Mouse (Mus musculus) stomach, postnatal 0 days (tissue): ENCODE measurements at regions not wholly inside any gene's neighbourhood (a gene's known extent, or its start where the extent isn't known, plus 50 kb on each side); places are given as distances from the start of the nearest gene placed in this dataset.

Source experiments
- ATAC-seq: fragments of 200-750 bp; cut with Nextera tagmentation; 2 replicates; pipeline ENCODE4 v1.8.0; 2017; ENCODE audit not compliant: low FRiP score, low TSS enrichment
- DNase-seq: peaks from one replicate; pipeline ENCODE4 v3.0.0-alpha.2; 2016; ENCODE audit warnings: low spot score
- H3K27ac ChIP-seq: fragments of 300-500 bp; sonication (generic); replicated peaks from 2 replicates; pipeline ENCODE4 v1.5.1; 2014; ENCODE audit warnings: mild to moderate bottlenecking, control low read depth
- H3K27me3 ChIP-seq: fragments of 300-500 bp; sonication (generic); 2 replicates; pipeline ENCODE4 v1.6.1; 2014; ENCODE audit warnings: low read length; ENCODE audit not compliant: control insufficient read depth, insufficient read depth
- H3K36me3 ChIP-seq: fragments of 300-500 bp; sonication (generic); 2 replicates; pipeline ENCODE4 v1.6.1; 2014; ENCODE audit warnings: low read length, mixed read lengths; ENCODE audit not compliant: control insufficient read depth, insufficient read depth
- H3K4me1 ChIP-seq: fragments of 300-500 bp; sonication (generic); replicated peaks from 2 replicates; pipeline ENCODE4 v1.6.1; 2014; ENCODE audit warnings: antibody characterized with exemption; ENCODE audit not compliant: control insufficient read depth, insufficient read depth
- H3K4me2 ChIP-seq: fragments of 300-500 bp; sonication (generic); replicated peaks from 2 replicates; pipeline ENCODE4 v1.6.1; 2014; ENCODE audit warnings: low read depth, mild to moderate bottlenecking, control low read depth, moderate library complexity
- H3K4me3 ChIP-seq: fragments of 300-500 bp; sonication (generic); 2 replicates; pipeline ENCODE4 v1.5.1; 2014; ENCODE audit warnings: low read depth, low read length, control low read depth
- H3K9ac ChIP-seq: fragments of 300-500 bp; sonication (generic); 2 replicates; pipeline ENCODE4 v1.6.1; 2014; ENCODE audit warnings: mild to moderate bottlenecking, low read length, control low read depth, mixed read lengths
- H3K9me3 ChIP-seq: fragments of 300-500 bp; sonication (generic); 2 replicates; pipeline ENCODE4 v1.6.1; 2016; ENCODE audit warnings: low read length; ENCODE audit not compliant: control insufficient read depth
- CTCF ChIP-seq: IDR thresholded peaks from 2 replicates; pipeline ENCODE4 v1.5.1; 2016; ENCODE audit warnings: antibody characterized with exemption, low read depth, mild to moderate bottlenecking, moderate library complexity
- EP300 ChIP-seq: optimal IDR thresholded peaks from 2 replicates; pipeline ENCODE3; 2016; ENCODE audit warnings: antibody characterized with exemption
- WGBS: fragments of 180-500 bp; shearing (Covaris S2); extraction: QIAGEN DNeasy Blood & Tissue Kit; methylation state at CpG from one replicate; pipeline ENCODE4 v1.1.7; 2014; 5-methylcytosine and 5-hydroxymethylcytosine counted together

DNA sequence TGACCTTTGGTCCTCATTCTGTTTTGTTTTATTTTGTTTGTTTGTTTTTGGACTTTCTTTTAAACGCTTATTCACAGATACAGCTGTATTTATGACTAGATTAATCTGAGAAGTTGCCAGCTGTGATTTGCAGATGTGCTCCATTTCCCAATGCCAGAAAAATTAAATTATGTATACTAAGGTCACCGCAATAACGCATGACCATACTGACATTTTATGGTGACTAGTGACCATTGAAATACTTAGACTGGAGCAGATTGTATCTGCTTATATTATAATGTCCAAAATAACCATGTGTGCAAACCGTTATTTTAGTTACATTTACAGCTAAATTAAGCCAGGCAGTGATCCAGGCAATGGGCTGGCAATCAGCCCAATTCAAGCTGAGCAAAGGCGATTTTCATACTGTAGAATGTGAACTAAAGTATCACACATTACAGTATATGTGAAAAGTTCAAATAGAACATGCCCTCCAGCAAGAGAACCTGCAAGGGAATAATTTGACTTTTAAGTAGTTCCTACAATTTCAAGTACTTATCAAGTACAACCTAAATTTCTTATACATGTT, 1401.0 kb upstream of the Gm7489 start:
- 50% methylated on average over 5 of the region's 5 CpGs for WGBS
- DNase-seq: no peak

DNA sequence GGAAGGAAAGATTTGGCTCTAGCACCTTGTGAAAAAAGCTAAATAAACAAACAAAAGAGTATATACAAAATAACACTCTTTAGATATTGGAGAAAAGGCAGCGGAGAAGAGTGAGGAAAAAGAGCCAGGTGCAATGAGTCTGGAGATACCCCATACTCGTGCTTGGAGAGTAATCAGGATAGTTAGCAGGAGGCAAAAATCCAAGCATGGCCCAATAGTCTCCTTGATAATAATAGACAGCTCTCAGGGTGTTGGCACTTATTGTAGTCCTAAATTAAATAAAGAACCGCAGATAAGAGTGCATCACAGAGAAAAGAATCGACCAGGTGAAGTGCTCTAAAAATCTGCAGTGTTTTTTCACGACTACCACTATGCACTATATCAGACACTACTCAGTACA, 1400.4 kb upstream of the Gm7489 start:
- no peaks in the 10 kb centered on the region for H3K9me3 ChIP-seq
- no peak overlapping the region for H3K9ac ChIP-seq
- no peak overlapping the region for H3K4me2 ChIP-seq
- TF ChIP-seq EP300 (no peak), CTCF (no peak)
- H3K27me3 ChIP-seq: no peaks in the 10 kb centered on the region
- DNase-seq (no peak), ATAC-seq (no peak)
- no peaks in the 10 kb centered on the region for H3K4me1 ChIP-seq
- H3K4me3 ChIP-seq: no peak overlapping the region
- 64% methylated on average over 5 of the region's 5 CpGs for WGBS
- H3K36me3 ChIP-seq: no peaks in the 10 kb centered on the region
- no peak overlapping the region for H3K27ac ChIP-seq

More for the DNA sequence above, 1401.0 kb upstream of the Gm7489 start:
- Histone ChIP-seq H3K4me2 (no peak overlapping the region), H3K27me3 (no peaks in the 10 kb centered on the region), H3K9me3 (no peaks in the 10 kb centered on the region), H3K9ac (no peak overlapping the region), H3K27ac (no peak overlapping the region), H3K4me3 (no peak overlapping the region), H3K4me1 (no peaks in the 10 kb centered on the region), H3K36me3 (no peaks in the 10 kb centered on the region)
- TF ChIP-seq CTCF (no peak), EP300 (no peak)
- ATAC-seq: no peak

DNA sequence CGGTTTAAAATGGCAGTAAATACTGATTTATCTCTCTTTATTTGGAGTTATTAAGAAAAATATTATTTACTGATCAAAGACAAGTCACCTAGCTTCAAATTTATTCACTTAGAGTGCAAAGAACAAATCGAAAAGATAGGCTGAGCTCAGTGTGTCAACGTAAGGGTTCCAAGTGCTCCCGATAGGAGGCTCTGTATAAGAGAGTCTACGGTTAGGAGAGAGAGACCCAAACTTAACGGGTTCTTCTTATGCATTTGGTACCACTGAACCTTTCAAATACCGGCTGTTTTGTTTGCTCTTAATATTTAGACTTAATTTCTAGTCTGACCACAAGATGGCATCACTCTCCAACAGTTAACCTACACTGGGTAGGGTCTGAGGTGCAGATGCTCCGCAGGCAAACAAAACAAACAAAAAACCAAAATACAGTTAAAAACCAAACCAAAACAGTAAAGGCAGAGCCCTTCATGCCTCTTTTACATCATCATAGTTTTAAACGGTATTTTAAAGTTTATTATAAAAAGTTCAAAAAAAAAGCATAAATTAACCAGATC, 1379.4 kb upstream of the Gm7489 start:
- Histone ChIP-seq H3K4me2 (no peak overlapping the region), H3K36me3 (no peaks in the 10 kb centered on the region), H3K4me1 (no peaks in the 10 kb centered on the region), H3K27ac (no peak overlapping the region), H3K27me3 (no peaks in the 10 kb centered on the region), H3K9ac (no peak overlapping the region), H3K4me3 (no peak overlapping the region), H3K9me3 (no peaks in the 10 kb centered on the region)
- ATAC-seq: no peak
- TF ChIP-seq CTCF (peak; percentile 78), EP300 (no peak)
- WGBS: 28% methylated on average over 9 of the region's 9 CpGs
- DNase-seq: no peak

DNA sequence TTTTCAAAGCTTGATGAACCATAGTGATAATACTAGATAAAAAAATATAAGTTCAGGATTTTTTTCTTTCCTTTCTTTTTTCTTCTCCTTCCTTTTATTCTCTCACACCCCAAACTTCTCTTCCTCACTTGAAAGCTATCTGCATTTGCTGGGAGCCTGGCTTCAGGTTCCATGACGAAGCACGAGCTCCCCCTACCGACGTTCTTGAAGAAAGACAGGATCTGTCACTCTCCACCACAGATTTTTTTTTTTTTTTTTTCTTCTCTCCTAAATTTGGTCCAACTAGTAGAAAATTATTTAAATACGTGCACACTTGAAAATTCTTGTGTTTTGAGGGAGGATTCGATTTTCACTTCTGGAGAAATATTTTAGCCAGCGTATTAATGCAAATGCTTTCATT, 1377.8 kb upstream of the Gm7489 start:
- ATAC-seq (no peak), DNase-seq (peak; percentile 48)
- no peak overlapping the region for H3K27ac ChIP-seq
- no peak overlapping the region for H3K4me2 ChIP-seq
- TF ChIP-seq CTCF (peak; percentile 79), EP300 (no peak)
- no peak overlapping the region for H3K9ac ChIP-seq
- H3K4me3 ChIP-seq: no peak overlapping the region
- no peaks in the 10 kb centered on the region for H3K36me3 ChIP-seq
- 7% methylated on average over 7 of the region's 7 CpGs for WGBS
- no peaks in the 10 kb centered on the region for H3K4me1 ChIP-seq
- no peaks in the 10 kb centered on the region for H3K9me3 ChIP-seq
- H3K27me3 ChIP-seq: no peaks in the 10 kb centered on the region

DNA sequence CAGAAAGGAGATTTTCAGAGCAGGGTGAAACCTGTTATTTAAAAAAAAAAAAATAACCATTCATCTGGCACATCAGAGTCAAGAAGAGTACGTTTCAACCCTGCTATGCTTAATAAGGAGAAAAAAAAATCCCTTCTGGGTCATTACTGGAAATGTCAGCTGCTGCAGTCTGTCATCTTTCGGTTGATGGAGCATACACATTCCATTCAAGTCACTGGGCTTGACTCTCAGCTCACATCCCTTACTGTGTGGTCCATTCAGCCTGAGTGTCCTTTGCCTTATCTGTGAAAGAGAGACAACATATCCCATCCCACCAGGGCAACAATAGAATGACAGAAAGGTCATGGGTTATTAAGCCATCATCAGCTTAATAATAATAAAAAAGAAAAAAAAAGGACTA, 1376.1 kb upstream of the Gm7489 start:
- no peaks in the 10 kb centered on the region for H3K36me3 ChIP-seq
- TF ChIP-seq EP300 (no peak), CTCF (no peak)
- no peaks in the 10 kb centered on the region for H3K4me1 ChIP-seq
- no peak overlapping the region for H3K27ac ChIP-seq
- no peaks in the 10 kb centered on the region for H3K9me3 ChIP-seq
- H3K27me3 ChIP-seq: no peaks in the 10 kb centered on the region
- DNase-seq (no peak), ATAC-seq (no peak)
- no peak overlapping the region for H3K9ac ChIP-seq
- H3K4me2 ChIP-seq: no peak overlapping the region
- no peak overlapping the region for H3K4me3 ChIP-seq
- 59% methylated on average over 2 of the region's 2 CpGs for WGBS

DNA sequence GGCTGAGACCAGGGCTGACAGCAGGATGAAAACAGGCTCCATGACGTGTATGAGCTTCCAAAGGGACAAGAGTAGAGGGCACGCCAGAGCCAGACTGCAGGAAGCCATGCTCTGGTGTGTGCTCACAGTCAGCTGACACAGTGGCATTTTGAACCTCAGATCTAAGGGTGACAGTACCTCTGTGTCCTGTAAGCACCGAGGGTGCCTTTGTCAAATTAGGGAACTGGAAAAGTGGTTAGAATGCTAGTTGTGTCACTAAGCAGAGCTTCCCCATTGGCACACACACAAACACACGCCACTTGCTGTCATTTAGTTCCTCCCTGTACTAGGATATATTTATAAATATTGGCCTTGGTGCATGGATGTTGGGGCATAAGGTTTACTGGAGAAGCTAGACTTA, 1374.6 kb upstream of the Gm7489 start:
- H3K27me3 ChIP-seq: no peaks in the 10 kb centered on the region
- no peak for DNase-seq
- no peak overlapping the region for H3K4me3 ChIP-seq
- TF ChIP-seq EP300: no peak
- TF ChIP-seq CTCF: no peak
- H3K9ac ChIP-seq: no peak overlapping the region
- H3K36me3 ChIP-seq: no peaks in the 10 kb centered on the region
- ATAC-seq: no peak
- no peaks in the 10 kb centered on the region for H3K9me3 ChIP-seq
- WGBS: 68% methylated on average over 4 of the region's 4 CpGs
- H3K4me1 ChIP-seq: no peaks in the 10 kb centered on the region
- H3K4me2 ChIP-seq: no peak overlapping the region
- no peak overlapping the region for H3K27ac ChIP-seq
